Mouse (Mus musculus): ENCODE data around the gene Hist1h3h.
A peak's percentile ranks its signal among the peaks of the same experiment; 100 is the strongest.
"Not testable (repeated sequence)": the region's sequence is repeated elsewhere in the genome, so short reads cannot be mapped to it uniquely, and the experiment has no call there.

Hist1h3h gene

GRCm38 (mm10) chr13:21717397-21718357 is at the start of gene Hist1h3h:
TSS of gene Hist1h3h (plus strand) at chr13:21717659.
- peak; percentile 90 to 95 for DNase-seq (ENCODE audit: low spot score in 2 of 2)

- no peak for DNase-seq (ENCODE audit: low spot score in 2 of 2)
These were observed 40.2 kb upstream of the Hist1h3h start, which contains the start of gene Olfr1360 for GRCm38 (mm10) chr13:21677305-21677704. TSS of gene Olfr1360 (minus strand) at chr13:21677405.

- no peak for DNase-seq (ENCODE audit: low spot score in 2 of 2)
These were observed 19.6 kb upstream of the Hist1h3h start, which contains the start of gene Olfr1359 for GRCm38 (mm10) chr13:21697811-21698210. TSS of gene Olfr1359 (plus strand) at chr13:21698111.

- no peak for DNase-seq (ENCODE audit: low spot score in 2 of 2)
These were observed 10.8 kb upstream of the Hist1h3h start for GRCm38 (mm10) chr13:21706669-21707068.

GRCm38 (mm10) chr13:21710031-21710711 is 7.3 kb upstream of the Hist1h3h start:
- DNase-seq (ENCODE audit: low spot score in 2 of 2): peak; percentile 92 to 93

GRCm38 (mm10) chr13:21710821-21711525 is 6.5 kb upstream of the Hist1h3h start:
- peak; percentile 87 to 89 for DNase-seq (ENCODE audit: low spot score in 2 of 2)

- DNase-seq (ENCODE audit: low spot score in 2 of 2): no peak
These were observed 5.8 kb upstream of the Hist1h3h start for GRCm38 (mm10) chr13:21711698-21712097.

GRCm38 (mm10) chr13:21714725-21715124 is 2.7 kb upstream of the Hist1h3h start:
- DNase-seq (ENCODE audit: low spot score in 2 of 2): peak; percentile 49 to 83

GRCm38 (mm10) chr13:21715131-21715863 is 2.2 kb upstream of the Hist1h3h start:
- peak in 1 of 2 experiments; percentile 11 for DNase-seq (ENCODE audit: low spot score in 2 of 2)

- DNase-seq (ENCODE audit: low spot score in 2 of 2): peak; percentile 84 to 95
These were observed 1.5 kb upstream of the Hist1h3h start, which contains the start of the genes Hist1h2bl and Hist1h2ai for GRCm38 (mm10) chr13:21715864-21716539. TSS of gene Hist1h2bl (minus strand) at chr13:21716143. TSS of gene Hist1h2ai (plus strand) at chr13:21716422.

- peak; percentile 13 to 33 for DNase-seq (ENCODE audit: low spot score in 2 of 2)
These were observed 693 bp upstream of the Hist1h3h start for GRCm38 (mm10) chr13:21716540-21717391.

- no peak for DNase-seq (ENCODE audit: low spot score in 2 of 2)
These were observed 1.1 kb downstream of the Hist1h3h start for GRCm38 (mm10) chr13:21718381-21719080.

- not testable (repeated sequence) for DNase-seq (ENCODE audit: low spot score in 2 of 2)
These were observed 3.8 kb downstream of the Hist1h3h start for GRCm38 (mm10) chr13:21721107-21721756.

GRCm38 (mm10) chr13:21721757-21722372 is 4.4 kb downstream of the Hist1h3h start, which contains the start of gene Hist1h2bm:
TSS of gene Hist1h2bm (plus strand) at chr13:21722044.
- peak; percentile 71 to 81 for DNase-seq (ENCODE audit: low spot score in 2 of 2)

- DNase-seq (ENCODE audit: low spot score in 2 of 2): no peak
These were observed 5.0 kb downstream of the Hist1h3h start for GRCm38 (mm10) chr13:21722373-21722925.

- no peak for DNase-seq (ENCODE audit: low spot score in 2 of 2)
These were observed 5.8 kb downstream of the Hist1h3h start for GRCm38 (mm10) chr13:21722993-21723836.

All from frontal cortex, postnatal 36 days (tissue).